Mouse (Mus musculus): ENCODE data around the gene Sec14l5. TPM values are rescaled to one million over a fixed set of nuclear protein-coding genes. Genes with fewer than 3 reads are reported as not detected.

Gene Sec14l5
- polyA plus RNA-seq, 1 experiment from 2014 or later, result 0.40 TPM

DNA sequence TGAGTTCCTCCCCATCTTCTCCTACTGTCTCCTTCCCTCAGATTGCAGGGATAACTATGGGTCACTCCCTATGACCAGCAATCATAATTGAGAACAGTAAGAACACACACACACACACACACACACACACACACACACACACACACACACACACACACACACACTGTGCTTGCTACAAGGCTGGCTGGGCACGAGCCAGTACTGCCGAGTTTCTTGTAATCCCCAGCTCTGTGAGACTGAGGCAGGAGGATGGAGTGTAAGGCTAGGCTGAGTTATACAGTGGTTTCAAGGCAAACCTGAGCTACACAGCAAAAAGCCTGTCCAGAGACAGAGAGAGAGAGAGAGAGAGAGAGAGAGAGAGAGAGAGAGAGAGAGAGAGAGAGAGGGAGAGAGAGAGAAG, 16.7 kb upstream of the Sec14l5 start:
- no peak for ATAC-seq
- H3K27me3 ChIP-seq (ENCODE audit: control insufficient read depth, insufficient read depth, low read depth, low read length), result peaks cover 55% of the 10 kb centered on the region
- no peak overlapping the region for H3K4me2 ChIP-seq (ENCODE audit: low read length)
- H3K36me3 ChIP-seq (ENCODE audit: control insufficient read depth, insufficient read depth, low read length), result no peaks in the 10 kb centered on the region
- no peak overlapping the region for H3K9ac ChIP-seq (ENCODE audit: low read depth, low read length)
- no peak overlapping the region for H3K27ac ChIP-seq (ENCODE audit: low read length)
- no peaks in the 10 kb centered on the region for H3K9me3 ChIP-seq (replicated peaks; ENCODE audit: control insufficient read depth, low read length, poor library complexity, severe bottlenecking)
- H3K4me1 ChIP-seq (ENCODE audit: control insufficient read depth, insufficient read depth, low read length), result peaks cover 10% of the 10 kb centered on the region; the same call in 1 of the 2 replicates
- no peak overlapping the region for H3K4me3 ChIP-seq (ENCODE audit: low read depth, low read length)
- 29% methylated on average over 2 of the region's 2 CpGs for WGBS

DNA sequence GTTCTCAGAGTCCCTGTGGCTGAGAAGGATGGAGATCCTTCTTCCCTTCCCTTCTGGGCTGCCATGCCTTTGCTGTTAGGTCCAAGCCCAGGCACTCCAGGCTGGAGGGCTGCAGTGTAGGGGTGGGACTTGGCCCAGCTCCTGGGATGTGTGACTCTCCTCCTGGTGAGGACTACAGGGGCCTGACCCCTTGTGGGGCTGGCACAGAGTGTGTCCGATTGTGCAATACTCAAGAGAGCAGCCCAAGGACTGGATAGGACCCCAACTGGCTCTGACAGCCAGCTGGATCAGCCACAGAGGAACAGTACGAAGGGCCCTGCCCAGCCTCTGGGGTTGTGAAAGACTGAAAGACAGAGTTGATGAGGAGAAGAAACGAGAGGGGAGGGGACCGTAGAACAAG, 16.1 kb upstream of the Sec14l5 start:
- no peaks in the 10 kb centered on the region for H3K36me3 ChIP-seq (ENCODE audit: control insufficient read depth, insufficient read depth, low read length)
- no peak overlapping the region for H3K27ac ChIP-seq (ENCODE audit: low read length)
- 7% methylated on average over 4 of the region's 4 CpGs for WGBS
- H3K27me3 ChIP-seq (ENCODE audit: control insufficient read depth, insufficient read depth, low read depth, low read length), result peaks cover 55% of the 10 kb centered on the region
- no peaks in the 10 kb centered on the region for H3K9me3 ChIP-seq (replicated peaks; ENCODE audit: control insufficient read depth, low read length, poor library complexity, severe bottlenecking)
- H3K4me1 ChIP-seq (ENCODE audit: control insufficient read depth, insufficient read depth, low read length), result peaks cover 10% of the 10 kb centered on the region; the same call in 1 of the 2 replicates
- no peak for ATAC-seq
- no peak overlapping the region for H3K4me3 ChIP-seq (ENCODE audit: low read depth, low read length)
- H3K9ac ChIP-seq (ENCODE audit: low read depth, low read length), result no peak overlapping the region
- H3K4me2 ChIP-seq (ENCODE audit: low read length), result no peak overlapping the region

DNA sequence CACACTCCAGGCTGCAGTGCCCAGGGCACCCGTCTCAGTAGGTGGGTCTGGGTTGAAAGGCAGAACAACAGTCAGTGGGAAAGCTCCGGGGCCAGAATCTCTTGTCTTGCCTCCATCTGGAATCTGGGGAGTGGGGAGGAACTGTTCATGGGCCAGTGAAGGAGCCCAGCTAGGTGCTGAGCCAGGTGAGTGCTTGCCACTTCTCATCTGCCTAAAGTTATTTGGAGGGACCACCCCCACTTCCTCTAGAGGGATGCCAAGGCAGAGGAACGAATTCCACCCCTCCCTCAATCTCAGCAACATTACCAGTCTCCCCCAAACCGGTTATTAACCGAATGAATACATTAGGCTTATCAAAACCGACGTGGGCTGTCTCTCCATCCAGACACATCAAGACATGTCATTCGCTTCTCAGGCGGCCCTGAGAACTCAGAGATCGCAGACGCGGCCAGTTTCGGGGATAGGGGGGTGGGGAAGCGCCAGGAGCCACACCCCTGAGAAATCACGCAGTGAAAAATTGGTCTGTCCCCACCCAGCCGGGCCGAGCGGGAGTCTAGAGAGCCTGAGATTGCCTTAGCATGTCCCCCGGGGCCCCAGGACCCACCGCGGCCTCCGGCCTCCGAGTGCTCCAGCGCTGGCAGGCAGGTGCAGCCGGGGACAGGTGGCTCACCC, 15.5 kb upstream of the Sec14l5 start:
- WGBS, result 2% methylated on average over 25 of the region's 25 CpGs
- Histone ChIP-seq H3K36me3 (ENCODE audit: control insufficient read depth, insufficient read depth, low read length) (no peaks in the 10 kb centered on the region), H3K4me3 (ENCODE audit: low read depth, low read length) (no peak overlapping the region), H3K9me3 (replicated peaks; ENCODE audit: control insufficient read depth, low read length, poor library complexity, severe bottlenecking) (no peaks in the 10 kb centered on the region), H3K9ac (ENCODE audit: low read depth, low read length) (no peak overlapping the region), H3K27me3 (ENCODE audit: control insufficient read depth, insufficient read depth, low read depth, low read length) (peaks cover 55% of the 10 kb centered on the region), H3K4me2 (ENCODE audit: low read length) (peak overlapping the region; percentile 58; the same call in 1 of the 2 replicates), H3K4me1 (ENCODE audit: control insufficient read depth, insufficient read depth, low read length) (peaks cover 10% of the 10 kb centered on the region; the same call in 1 of the 2 replicates), H3K27ac (ENCODE audit: low read length) (no peak overlapping the region)
- no peak for ATAC-seq

- no peak within 1 kb of the TSS for H3K27ac ChIP-seq (ENCODE audit: low read length)
- WGBS, result under 1% methylated on average over 33 of the region's 39 CpGs
- H3K9ac ChIP-seq (ENCODE audit: low read depth, low read length), result peak within 1 kb of the TSS; percentile 41
- H3K4me3 ChIP-seq (ENCODE audit: low read depth, low read length), result peak within 1 kb of the TSS; percentile 37
- H3K9me3 ChIP-seq (replicated peaks; ENCODE audit: control insufficient read depth, low read length, poor library complexity, severe bottlenecking), result no peaks in the 10 kb centered on the region
- H3K4me1 ChIP-seq (ENCODE audit: control insufficient read depth, insufficient read depth, low read length), result peaks cover 10% of the 10 kb centered on the region; the same call in 1 of the 2 replicates
- no peaks in the 10 kb centered on the region for H3K36me3 ChIP-seq (ENCODE audit: control insufficient read depth, insufficient read depth, low read length)
- peaks cover 55% of the 10 kb centered on the region for H3K27me3 ChIP-seq (ENCODE audit: control insufficient read depth, insufficient read depth, low read depth, low read length)
- ATAC-seq, result no peak
- H3K4me2 ChIP-seq (ENCODE audit: low read length), result peak within 1 kb of the TSS; percentile 58
These were observed 14.5 kb upstream of the Sec14l5 start, which contains the start of gene Ppl for GRCm38 (mm10) chr16:5132401-5132801. Gene Ppl, minus strand, starts transcription at chr16:5132421.

- Histone ChIP-seq H3K4me2 (ENCODE audit: low read length) (no peak overlapping the region), H3K9me3 (replicated peaks; ENCODE audit: control insufficient read depth, low read length, poor library complexity, severe bottlenecking) (no peaks in the 10 kb centered on the region), H3K36me3 (ENCODE audit: control insufficient read depth, insufficient read depth, low read length) (no peaks in the 10 kb centered on the region), H3K4me1 (ENCODE audit: control insufficient read depth, insufficient read depth, low read length) (peaks cover 10% of the 10 kb centered on the region; the same call in 1 of the 2 replicates), H3K4me3 (ENCODE audit: low read depth, low read length) (no peak overlapping the region), H3K27me3 (ENCODE audit: control insufficient read depth, insufficient read depth, low read depth, low read length) (peaks cover 45% of the 10 kb centered on the region), H3K27ac (ENCODE audit: low read length) (no peak overlapping the region), H3K9ac (ENCODE audit: low read depth, low read length) (no peak overlapping the region)
- 0 out of 2 replicates have a peak, but pooled peaks have one; percentile 51 for ATAC-seq
- WGBS, result 71% methylated on average over 14 of the region's 14 CpGs
These were observed 12.1 kb upstream of the Sec14l5 start for GRCm38 (mm10) chr16:5134623-5135330.

GRCm38 (mm10) chr16:5135551-5136261, 11.2 kb upstream of the Sec14l5 start:
- no peak for ATAC-seq
- no peak overlapping the region for H3K4me2 ChIP-seq (ENCODE audit: low read length)
- WGBS, result 78% methylated on average over 8 of the region's 8 CpGs
- no peaks in the 10 kb centered on the region for H3K36me3 ChIP-seq (ENCODE audit: control insufficient read depth, insufficient read depth, low read length)
- H3K27ac ChIP-seq (ENCODE audit: low read length), result no peak overlapping the region
- peaks cover 10% of the 10 kb centered on the region; the same call in 1 of the 2 replicates for H3K4me1 ChIP-seq (ENCODE audit: control insufficient read depth, insufficient read depth, low read length)
- no peaks in the 10 kb centered on the region for H3K9me3 ChIP-seq (replicated peaks; ENCODE audit: control insufficient read depth, low read length, poor library complexity, severe bottlenecking)
- no peak overlapping the region for H3K9ac ChIP-seq (ENCODE audit: low read depth, low read length)
- peaks cover 36% of the 10 kb centered on the region for H3K27me3 ChIP-seq (ENCODE audit: control insufficient read depth, insufficient read depth, low read depth, low read length)
- no peak overlapping the region for H3K4me3 ChIP-seq (ENCODE audit: low read depth, low read length)

DNA sequence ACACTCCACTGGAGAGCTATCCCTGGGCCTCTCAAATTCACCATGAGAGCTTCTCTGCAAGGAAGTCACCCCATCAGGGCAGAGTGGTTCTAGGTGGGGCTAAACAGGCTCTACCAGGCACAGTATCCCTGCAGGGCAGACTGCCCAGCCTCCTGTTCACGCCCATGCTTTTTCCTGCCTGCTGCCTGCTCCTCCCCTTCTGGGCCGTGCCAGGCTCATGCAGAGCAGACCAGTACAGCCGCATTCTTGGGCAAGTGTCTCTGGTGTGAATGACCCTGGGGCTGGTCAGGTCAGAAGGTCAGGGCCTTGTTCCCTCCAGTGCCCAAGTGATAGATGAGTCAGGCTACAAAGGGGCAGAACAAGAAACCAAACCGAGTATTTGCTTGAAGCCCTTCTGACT, 10.4 kb upstream of the Sec14l5 start:
- Histone ChIP-seq H3K9me3 (replicated peaks; ENCODE audit: control insufficient read depth, low read length, poor library complexity, severe bottlenecking) (no peaks in the 10 kb centered on the region), H3K27me3 (ENCODE audit: control insufficient read depth, insufficient read depth, low read depth, low read length) (peaks cover 29% of the 10 kb centered on the region), H3K36me3 (ENCODE audit: control insufficient read depth, insufficient read depth, low read length) (no peaks in the 10 kb centered on the region), H3K27ac (ENCODE audit: low read length) (no peak overlapping the region), H3K4me3 (ENCODE audit: low read depth, low read length) (no peak overlapping the region), H3K9ac (ENCODE audit: low read depth, low read length) (no peak overlapping the region), H3K4me1 (ENCODE audit: control insufficient read depth, insufficient read depth, low read length) (peaks cover 10% of the 10 kb centered on the region; the same call in 1 of the 2 replicates), H3K4me2 (ENCODE audit: low read length) (no peak overlapping the region)
- ATAC-seq, result no peak
- WGBS, result 26% methylated on average over 4 of the region's 4 CpGs

GRCm38 (mm10) chr16:5137006-5137540, 9.8 kb upstream of the Sec14l5 start:
- peaks cover 5% of the 10 kb centered on the region; the same call in 1 of the 2 replicates for H3K4me1 ChIP-seq (ENCODE audit: control insufficient read depth, insufficient read depth, low read length)
- peaks cover 23% of the 10 kb centered on the region for H3K27me3 ChIP-seq (ENCODE audit: control insufficient read depth, insufficient read depth, low read depth, low read length)
- no peak overlapping the region for H3K27ac ChIP-seq (ENCODE audit: low read length)
- no peak overlapping the region for H3K9ac ChIP-seq (ENCODE audit: low read depth, low read length)
- no peaks in the 10 kb centered on the region for H3K36me3 ChIP-seq (ENCODE audit: control insufficient read depth, insufficient read depth, low read length)
- no peak overlapping the region for H3K4me2 ChIP-seq (ENCODE audit: low read length)
- H3K9me3 ChIP-seq (replicated peaks; ENCODE audit: control insufficient read depth, low read length, poor library complexity, severe bottlenecking), result no peaks in the 10 kb centered on the region
- H3K4me3 ChIP-seq (ENCODE audit: low read depth, low read length), result no peak overlapping the region
- WGBS, result 70% methylated on average over 12 of the region's 12 CpGs
- no peak for ATAC-seq
